Mouse (Mus musculus): ENCODE measurements around the gene Slc9a1.

GRCm38 (mm10) chr4:133439460-133440376, 70.2 kb downstream of the Slc9a1 start:
- TF ChIP-seq CTCF (IDR thresholded peaks at IDR 0.05; ENCODE audit: borderline replicate concordance, insufficient read depth, low read depth, low read length): no peak
- TF ChIP-seq POLR2A (IDR thresholded peaks at IDR 0.05; ENCODE audit: borderline replicate concordance, insufficient read depth, low read length): no peak
